Mouse (Mus musculus) spleen, adult 2 months (tissue): ENCODE measurements around the gene Clec2h. TPM values are rescaled to one million over a fixed set of nuclear protein-coding genes. Genes with fewer than 3 reads are reported as not detected.

ENCODE experiments used
- DNase-seq, 2 experiments: peaks; one replicate each; pipeline versions ENCODE4 v3.0.0 to v3.0.0-alpha.2; 2012 to 2021; ENCODE audit warnings: low spot score in 2 of 2, low read depth in 1 of 2
- H3K27ac ChIP-seq: fragments of 200-500 bp; 2 replicates; pipeline ENCODE4 v1.5.1; 2012; ENCODE audit warnings: low read length, inconsistent platforms; ENCODE audit not compliant: insufficient read depth
- H3K27me3 ChIP-seq: fragments of 200-500 bp; 2 replicates; pipeline ENCODE4 v1.6.1; 2012; ENCODE audit warnings: mild to moderate bottlenecking, moderate library complexity, low read length, inconsistent platforms; ENCODE audit not compliant: control insufficient read depth, insufficient read depth
- H3K36me3 ChIP-seq: fragments of 200-500 bp; 2 replicates; pipeline ENCODE4 v1.6.1; 2012; ENCODE audit warnings: mild to moderate bottlenecking, low read length, inconsistent platforms; ENCODE audit not compliant: control insufficient read depth, insufficient read depth
- H3K4me1 ChIP-seq: fragments of 200-500 bp; 2 replicates; pipeline ENCODE4 v1.6.1; 2011; ENCODE audit warnings: inconsistent platforms; ENCODE audit not compliant: control insufficient read depth, insufficient read depth, insufficient read length
- H3K4me3 ChIP-seq: fragments of 200-500 bp; 2 replicates; pipeline ENCODE4 v1.5.1; 2011; ENCODE audit warnings: mild to moderate bottlenecking, inconsistent platforms; ENCODE audit not compliant: insufficient read depth, insufficient read length; ENCODE audit errors: extremely low read depth
- CTCF ChIP-seq: fragments of 200-500 bp; IDR thresholded peaks from 2 replicates; pipeline ENCODE4 v1.5.1; 2011; ENCODE audit warnings: mild to moderate bottlenecking, inconsistent platforms; ENCODE audit not compliant: insufficient read depth, insufficient read length, insufficient replicate concordance; ENCODE audit errors: extremely low read depth
- POLR2A ChIP-seq: fragments of 200-500 bp; IDR thresholded peaks from 2 replicates; pipeline ENCODE4 v1.6.1; 2011; ENCODE audit warnings: low read depth, low read length, inconsistent platforms
- WGBS: fragments of 180-500 bp; shearing (Covaris S2); methylation state at CpG from one replicate; pipeline ENCODE4 v1.1.7; 2018; 5-methylcytosine and 5-hydroxymethylcytosine counted together
- polyA plus RNA-seq: library from polyadenylated mRNA; depleted of rRNA; stranded (reverse); fragments of >200 nt; gene quantifications from 2 replicates; pipeline ENCODE4 v1.2.3, GENCODE M21; 2012; rRNA removed

Clec2h gene
- polyA plus RNA-seq, 1 experiment = not detected

DNA sequence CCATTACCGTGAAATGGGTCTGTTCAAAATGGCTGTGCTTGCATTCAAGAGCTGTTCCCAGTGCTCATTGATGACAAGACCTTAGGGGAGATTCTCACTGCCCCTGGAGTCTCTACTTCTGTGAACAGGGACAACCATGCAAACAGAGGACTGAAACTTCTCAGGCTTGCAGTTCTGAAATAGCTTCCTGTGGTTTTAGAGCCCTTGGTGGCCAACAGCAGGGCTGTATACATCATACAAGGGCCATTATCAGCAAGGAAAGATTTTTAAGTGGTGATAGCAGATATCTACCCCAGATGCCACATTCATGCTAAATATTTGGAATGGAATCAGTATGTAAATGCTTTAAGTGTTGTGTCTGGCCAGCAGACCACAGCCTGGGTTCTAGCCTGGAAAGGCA, 9.2 kb upstream of the Clec2h start:
- H3K4me1 ChIP-seq = peaks cover 14% of the 10 kb centered on the region; the same call in 1 of the 2 replicates
- TF ChIP-seq CTCF = no peak
- TF ChIP-seq POLR2A = no peak
- no peaks in the 10 kb centered on the region for H3K27me3 ChIP-seq
- DNase-seq = no peak
- H3K27ac ChIP-seq = no peak overlapping the region
- H3K4me3 ChIP-seq = no peak overlapping the region
- WGBS = 84% methylated on average over 1 of the region's 1 CpGs
- H3K36me3 ChIP-seq = no peaks in the 10 kb centered on the region

DNA sequence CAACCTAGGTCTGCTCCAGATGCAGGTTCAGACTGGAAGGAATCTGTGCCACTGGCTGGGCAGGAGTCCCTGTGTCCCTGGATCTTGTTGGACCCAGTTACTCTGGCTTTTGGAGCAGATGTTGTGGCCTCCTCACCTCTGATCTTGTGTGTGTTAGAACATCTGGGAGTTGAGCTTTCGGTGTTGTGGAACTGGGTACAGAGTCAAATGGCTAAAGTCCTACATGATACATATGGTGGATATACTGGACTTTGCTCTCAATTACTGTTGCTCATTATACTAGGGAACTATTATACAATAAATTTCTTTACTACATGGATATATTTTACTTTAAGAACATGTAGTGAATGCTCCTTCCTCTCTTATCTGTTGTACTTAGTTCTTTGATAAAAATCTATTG, 936 bp upstream of the Clec2h start:
- no peaks in the 10 kb centered on the region for H3K36me3 ChIP-seq
- H3K27ac ChIP-seq = no peak overlapping the region
- no peak for DNase-seq
- no peak overlapping the region for H3K4me3 ChIP-seq
- H3K27me3 ChIP-seq = no peaks in the 10 kb centered on the region
- no peaks in the 10 kb centered on the region; the same call in 1 of the 2 replicates for H3K4me1 ChIP-seq
- no peak for TF ChIP-seq POLR2A
- no peak for TF ChIP-seq CTCF
- 95% methylated on average over 1 of the region's 1 CpGs for WGBS

DNA sequence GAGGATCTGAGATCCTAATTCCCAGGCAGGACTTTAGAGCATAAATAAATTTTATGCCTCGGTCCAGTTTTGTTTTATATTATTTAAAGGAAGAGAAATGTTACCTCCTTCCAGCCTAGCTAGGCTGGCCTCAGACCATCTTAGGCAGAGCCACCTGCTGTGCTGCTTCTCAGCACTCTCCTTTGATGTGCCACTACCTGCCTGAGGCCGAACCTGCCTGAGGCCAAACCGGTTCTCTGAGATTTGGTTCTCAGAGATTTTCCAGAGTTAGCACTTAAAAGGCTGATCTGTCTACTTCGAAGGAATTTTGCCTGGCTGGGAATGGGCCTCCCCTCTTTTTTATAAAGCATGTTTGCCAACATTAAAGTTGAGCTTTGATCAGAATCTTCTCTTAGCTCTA, 7.8 kb downstream of the Clec2h start:
- Histone ChIP-seq H3K27me3 (no peaks in the 10 kb centered on the region), H3K27ac (no peak overlapping the region), H3K36me3 (no peaks in the 10 kb centered on the region), H3K4me1 (no peaks in the 10 kb centered on the region), H3K4me3 (no peak overlapping the region)
- no peak for DNase-seq
- no peak for TF ChIP-seq CTCF
- WGBS = 74% methylated on average over 4 of the region's 4 CpGs

DNA sequence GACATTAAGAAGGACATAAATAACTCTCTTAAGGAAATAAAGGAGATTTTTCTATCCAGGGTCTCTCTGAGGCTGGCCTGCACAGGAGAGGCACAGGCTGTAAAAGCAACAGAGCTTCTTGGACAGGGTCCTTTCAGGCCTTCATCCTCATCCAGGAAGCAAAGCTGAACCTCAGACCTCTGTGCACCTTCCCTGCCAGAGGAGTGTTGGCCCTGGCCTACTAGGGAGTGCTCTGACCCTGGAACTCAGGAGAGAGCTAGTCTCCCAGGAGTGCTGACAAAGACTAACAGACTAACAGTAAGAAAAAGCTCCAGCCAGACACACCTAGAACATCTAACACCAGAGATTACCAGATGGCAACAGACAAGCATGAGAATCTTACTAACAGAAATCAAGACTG, 17.4 kb downstream of the Clec2h start:
- TF ChIP-seq CTCF (no peak), POLR2A (no peak)
- Histone ChIP-seq H3K36me3 (no peaks in the 10 kb centered on the region), H3K4me3 (no peak overlapping the region), H3K27me3 (no peaks in the 10 kb centered on the region), H3K27ac (no peak overlapping the region), H3K4me1 (no peaks in the 10 kb centered on the region)
- DNase-seq = no peak

DNA sequence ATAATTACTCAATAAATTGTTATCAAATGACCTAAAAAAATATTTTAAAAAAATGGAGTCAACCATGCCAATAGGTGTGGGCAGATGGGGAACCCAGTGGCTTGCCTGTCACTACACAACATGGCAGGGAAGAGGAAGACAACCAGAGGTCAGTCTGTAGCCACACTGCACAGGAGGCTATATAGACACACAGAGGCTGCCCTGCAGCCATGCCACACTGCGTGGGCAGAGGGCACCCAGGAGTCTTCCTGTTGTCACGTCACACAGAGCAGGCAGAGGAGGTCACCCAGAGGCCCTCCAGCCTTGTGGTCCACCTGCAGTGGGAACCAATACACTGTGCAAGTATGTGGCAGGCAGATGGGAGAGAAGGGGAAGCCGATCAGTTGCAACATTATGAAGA, 39.5 kb downstream of the Clec2h start:
- no peaks in the 10 kb centered on the region for H3K4me1 ChIP-seq
- TF ChIP-seq POLR2A = no peak
- no peak for TF ChIP-seq CTCF
- H3K27me3 ChIP-seq = no peaks in the 10 kb centered on the region
- H3K27ac ChIP-seq = no peak overlapping the region
- no peaks in the 10 kb centered on the region for H3K36me3 ChIP-seq
- H3K4me3 ChIP-seq = no peak overlapping the region
- no peak for DNase-seq
- 69% methylated on average over 3 of the region's 3 CpGs for WGBS

DNA sequence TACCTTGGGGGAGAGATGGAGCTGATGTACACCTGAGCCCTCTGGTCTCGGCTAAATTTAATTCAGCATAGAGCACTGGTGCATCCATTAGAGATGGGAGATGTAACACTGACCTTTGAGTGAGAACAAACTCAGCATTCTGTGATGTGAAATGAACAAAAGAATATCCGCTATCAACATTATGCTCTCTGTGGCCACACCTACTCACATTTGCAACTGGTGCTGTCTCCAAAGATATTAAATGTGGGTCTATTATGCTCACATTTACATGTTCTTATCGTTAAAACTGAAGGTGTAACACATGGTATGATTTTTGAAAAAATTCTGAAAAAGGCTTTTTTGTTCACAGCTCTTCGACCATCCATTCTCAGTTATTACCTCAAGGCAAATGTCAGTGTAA, 60.8 kb downstream of the Clec2h start, which contains the start of gene Klrb1:
Gene Klrb1, minus strand, starts transcription at position 101 of the 400 bp plus-strand sequence.
- no peaks in the 10 kb centered on the region for H3K4me1 ChIP-seq
- H3K36me3 ChIP-seq = no peaks in the 10 kb centered on the region
- WGBS = 89% methylated on average over 4 of the region's 4 CpGs
- TF ChIP-seq CTCF (no peak), POLR2A (no peak)
- no peak within 1 kb of the TSS for H3K4me3 ChIP-seq
- no peak within 1 kb of the TSS for H3K27ac ChIP-seq
- no peaks in the 10 kb centered on the region for H3K27me3 ChIP-seq
- DNase-seq = no peak

Other genes starting within 250 kb of the Clec2h start
- 23.0 and 32.6 TPM in 2 replicates for gene Itfg2, start 237.5 kb upstream of the Clec2h start, polyA plus RNA-seq
- 46.3 and 60.3 TPM in 2 replicates for gene Fkbp4, start 223.7 kb upstream of the Clec2h start, polyA plus RNA-seq
- 0.04 and 0.05 TPM in 2 replicates for gene Pzp, start 135.7 kb upstream of the Clec2h start, polyA plus RNA-seq
- not detected in 2 replicates for gene A2ml1, start 80.8 kb upstream of the Clec2h start, polyA plus RNA-seq
- gene Klrb1a, start 38.9 kb upstream of the Clec2h start, polyA plus RNA-seq = 1.2 and 3.0 TPM in 2 replicates
- gene Klrb1, start 60.7 kb downstream of the Clec2h start, polyA plus RNA-seq = 0.15 and 0.16 TPM in 2 replicates
- 3.0 and 8.5 TPM in 2 replicates for gene Klrb1c, start 126.8 kb downstream of the Clec2h start, polyA plus RNA-seq
- 0.23 and 0.53 TPM in 2 replicates for gene Gm44511, start 163.9 kb downstream of the Clec2h start, polyA plus RNA-seq
- gene Klrb1b, start 163.9 kb downstream of the Clec2h start, polyA plus RNA-seq = 0.62 and 1.7 TPM in 2 replicates
- gene Clec2i, start 225.2 kb downstream of the Clec2h start, polyA plus RNA-seq = 5.0 and 9.6 TPM in 2 replicates
- 16.3 and 22.9 TPM in 2 replicates for gene BC035044, start 228.7 kb downstream of the Clec2h start, polyA plus RNA-seq